Mouse (Mus musculus) right cerebral cortex, postnatal 25 days (tissue): ENCODE data around the gene Sgk2.

ENCODE experiments used
- DNase-seq: peaks from one replicate; pipeline ENCODE4 v3.0.0; 2022

The Sgk2 gene

DNA sequence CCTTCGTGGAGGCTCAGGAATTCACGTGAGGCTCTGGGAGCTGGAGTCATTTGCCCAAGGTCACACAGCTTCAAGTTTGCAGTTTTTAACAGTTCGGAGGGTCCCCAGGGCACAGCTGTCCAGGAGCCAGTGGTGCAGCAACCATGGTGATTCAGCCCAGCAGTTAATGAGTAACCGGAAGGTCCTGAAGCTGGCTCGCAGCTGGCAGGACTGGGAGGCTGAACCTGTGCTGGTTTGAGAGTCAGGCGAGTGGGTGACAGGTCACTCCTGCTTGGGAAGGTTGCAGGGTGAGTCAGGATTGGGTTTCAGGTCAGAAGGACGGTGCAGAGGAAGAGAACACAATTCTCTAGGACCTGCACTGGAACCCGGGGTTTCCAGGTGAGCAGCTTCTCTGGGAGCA, at the start of gene Sgk2:
Sgk2 (plus strand) TSS at position 113 of the 400 bp plus-strand sequence.
- DNase-seq = no peak

DNA sequence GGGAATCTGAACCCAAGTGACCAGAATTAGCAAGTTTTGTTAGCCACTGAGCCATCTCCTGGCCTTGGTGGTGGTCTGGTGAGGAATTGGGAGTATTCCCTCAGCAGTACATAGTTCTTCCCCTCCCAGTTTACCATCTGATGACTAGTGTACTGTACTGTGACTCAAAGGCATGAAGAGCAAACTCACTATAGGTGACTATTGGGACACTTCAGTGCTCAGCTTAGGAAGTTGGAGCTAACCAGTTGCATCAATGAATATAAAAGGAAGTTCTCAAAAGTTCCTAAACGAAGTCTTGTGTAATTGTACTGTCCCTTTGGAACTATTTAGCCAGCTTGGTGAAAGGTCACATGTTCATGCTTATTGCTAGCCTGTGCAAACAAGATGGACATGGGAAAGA, 47.6 kb upstream of the Sgk2 start:
- no peak for DNase-seq

DNA sequence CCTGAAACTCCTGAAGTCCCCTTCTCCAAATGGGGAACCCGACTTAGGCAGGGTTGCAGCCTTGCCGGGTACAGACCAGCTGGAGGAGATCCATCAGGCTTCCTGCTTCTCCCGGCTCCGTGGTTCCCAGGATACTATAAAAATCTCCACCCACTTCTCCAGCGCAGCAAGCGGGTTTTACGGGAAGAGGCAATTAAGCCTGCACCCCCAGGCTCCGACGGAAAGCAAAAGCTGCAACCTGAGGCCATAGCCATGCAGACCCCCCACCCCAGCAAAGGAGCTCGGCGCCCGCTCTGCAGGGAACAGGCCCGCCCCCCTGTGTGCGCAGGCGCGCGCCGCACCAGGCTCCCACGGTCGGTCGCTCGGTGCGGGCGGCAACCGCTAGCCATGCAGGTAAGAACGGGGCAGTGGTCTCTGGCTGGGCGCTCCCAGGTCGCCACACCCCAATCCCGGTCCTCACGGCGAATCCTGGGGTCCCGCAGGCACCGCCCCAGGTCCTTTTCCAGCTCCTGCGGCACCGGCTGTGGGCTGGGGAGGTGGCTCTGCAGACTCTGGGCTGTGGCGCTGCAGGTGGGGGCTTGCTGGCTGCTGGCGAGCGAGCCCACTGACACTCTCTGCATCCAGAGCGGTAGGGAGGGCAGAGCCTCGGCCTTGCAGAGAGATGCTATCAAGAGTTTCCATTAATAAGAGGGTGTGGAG, 43.8 kb upstream of the Sgk2 start, which contains the start of gene L3mbtl1:
L3mbtl1 (plus strand) TSS at position 325 of the 699 bp plus-strand sequence.
- peak; percentile 79 for DNase-seq

DNA sequence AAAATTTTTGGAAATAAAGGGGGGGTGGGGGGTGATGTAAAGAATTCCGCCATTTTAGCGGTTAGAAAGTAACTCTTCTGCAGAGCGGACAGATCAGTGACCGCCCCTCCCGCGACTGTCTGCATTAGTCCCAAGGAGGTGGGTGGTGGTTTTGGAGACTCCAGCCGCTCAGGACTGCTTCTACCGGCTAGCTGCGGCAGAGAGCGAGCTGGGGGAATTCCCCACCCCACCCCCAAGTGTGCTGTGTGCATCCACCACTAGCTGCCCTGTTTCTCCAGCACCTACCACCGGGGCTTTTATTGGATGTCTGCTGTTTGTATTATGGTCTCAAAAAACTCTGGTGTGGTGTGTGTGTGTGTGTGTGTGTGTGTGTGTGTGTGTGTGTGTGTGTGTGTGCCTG, 43.2 kb upstream of the Sgk2 start:
- no peak for DNase-seq

DNA sequence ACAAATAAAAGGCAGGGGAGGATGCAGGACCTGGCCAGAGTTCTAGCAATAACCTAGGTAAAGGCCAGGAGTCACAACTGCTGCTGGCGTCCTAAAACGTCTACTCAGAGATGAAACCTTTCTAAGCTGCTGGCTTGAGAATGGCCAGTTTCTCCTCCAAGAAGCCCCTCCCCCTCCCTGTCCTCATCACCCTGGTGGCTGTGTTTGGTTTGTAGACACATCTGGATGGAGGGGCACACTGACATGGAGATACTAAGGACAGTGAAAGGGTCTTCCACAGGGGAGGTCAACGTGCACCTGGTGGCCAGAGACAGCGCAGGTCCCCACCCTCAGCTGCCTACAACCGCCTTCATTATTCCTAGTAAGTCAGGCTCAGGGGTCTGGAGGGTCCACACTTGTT, 40.2 kb upstream of the Sgk2 start:
- no peak for DNase-seq

DNA sequence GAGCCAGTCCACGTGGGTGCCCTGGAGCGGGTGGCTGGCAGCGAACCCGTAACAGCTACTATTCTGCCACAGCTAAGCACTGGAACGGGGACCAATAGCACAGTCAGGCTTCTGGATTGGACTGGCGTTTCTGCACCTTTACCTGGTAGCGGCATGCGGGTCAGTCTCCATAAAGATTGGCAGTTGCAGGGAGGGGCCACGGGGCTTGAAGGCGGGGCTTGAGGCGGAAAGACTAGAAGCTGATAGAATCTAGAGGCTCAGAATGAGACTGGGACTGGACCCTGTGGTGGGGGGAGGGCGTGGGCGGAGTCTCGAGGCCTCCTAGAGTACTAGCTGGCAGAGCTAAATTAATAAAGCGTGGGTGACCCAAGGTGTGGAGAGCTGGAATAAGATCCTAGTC, 39.4 kb upstream of the Sgk2 start:
- DNase-seq = peak; percentile 27

DNA sequence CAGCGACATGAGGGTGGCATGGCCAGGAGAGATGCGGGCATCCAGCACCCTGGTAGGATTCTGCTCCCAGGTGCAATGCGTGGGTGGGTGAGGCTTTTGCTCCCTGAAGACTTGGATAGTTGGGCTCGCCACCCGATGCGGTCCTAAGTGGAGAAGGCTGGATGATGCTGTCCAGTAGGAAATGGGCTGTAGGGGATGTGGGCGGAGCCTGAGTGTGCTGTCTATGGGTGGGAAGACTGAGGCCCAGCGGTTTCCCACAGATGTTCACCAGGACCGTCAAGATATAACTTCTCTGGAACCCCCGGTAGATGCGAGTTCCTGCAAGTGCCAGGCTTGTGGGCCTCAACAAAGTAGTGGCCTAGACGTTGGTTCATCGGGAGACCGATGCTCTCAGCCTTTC, 38.9 kb upstream of the Sgk2 start:
- no peak for DNase-seq

DNA sequence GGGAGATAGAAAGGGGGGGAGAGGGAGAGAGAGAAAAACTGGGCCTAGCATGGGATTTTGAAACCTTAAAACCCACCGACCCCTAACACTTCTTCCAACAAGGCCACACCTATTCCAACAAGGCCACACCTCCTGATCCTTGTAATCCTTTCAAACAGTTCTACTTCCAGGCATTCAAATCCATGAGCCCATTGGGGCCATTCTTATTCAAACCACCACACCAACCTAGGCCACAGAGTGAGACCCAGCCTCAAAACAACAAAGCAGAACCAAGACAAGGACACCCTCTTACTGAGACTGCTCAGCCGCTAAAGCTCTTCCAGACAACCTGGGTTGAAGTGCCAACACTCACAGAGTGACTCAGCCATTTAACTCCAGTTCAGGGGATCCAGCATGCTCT, 36.4 kb upstream of the Sgk2 start:
- DNase-seq = no peak

DNA sequence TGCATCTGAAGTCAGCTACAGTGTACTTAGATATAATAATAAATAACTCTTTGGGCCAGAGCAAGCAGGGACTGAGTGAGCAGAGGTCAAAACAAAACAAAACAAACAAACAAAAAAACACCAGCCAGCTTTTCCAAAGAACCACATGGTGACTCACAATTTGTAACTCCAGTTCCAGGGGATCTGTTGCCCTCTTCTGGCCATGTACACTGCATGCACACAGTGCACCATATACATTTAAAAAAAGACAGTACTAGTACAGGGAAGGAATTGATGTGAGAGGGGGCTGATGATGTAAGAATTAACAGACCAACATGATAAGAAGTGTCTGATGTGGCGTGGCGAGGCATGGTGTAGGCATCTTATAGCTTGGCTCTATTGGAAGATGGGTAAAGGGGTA, 30.3 kb upstream of the Sgk2 start:
- DNase-seq = no peak

DNA sequence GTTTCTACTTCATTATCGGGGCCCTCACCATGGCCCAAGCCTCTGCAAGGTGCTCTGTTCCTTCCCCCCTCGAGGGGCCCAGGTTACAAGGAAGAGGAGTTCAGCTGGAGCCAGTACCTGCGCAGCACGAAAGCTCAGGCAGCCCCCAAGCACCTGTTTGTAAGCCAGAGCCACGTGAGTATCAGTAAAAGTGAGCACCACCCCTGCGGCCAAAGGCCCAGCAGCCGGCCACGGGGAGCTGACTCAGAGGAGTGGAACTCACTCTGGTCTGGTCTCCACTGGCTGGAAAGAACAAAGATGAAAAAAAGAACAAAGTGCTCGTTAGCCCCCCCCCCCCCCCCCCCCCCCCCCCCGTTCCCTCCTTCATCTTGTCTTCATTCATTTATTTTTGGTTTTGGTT, 25.8 kb upstream of the Sgk2 start:
- DNase-seq = no peak

DNA sequence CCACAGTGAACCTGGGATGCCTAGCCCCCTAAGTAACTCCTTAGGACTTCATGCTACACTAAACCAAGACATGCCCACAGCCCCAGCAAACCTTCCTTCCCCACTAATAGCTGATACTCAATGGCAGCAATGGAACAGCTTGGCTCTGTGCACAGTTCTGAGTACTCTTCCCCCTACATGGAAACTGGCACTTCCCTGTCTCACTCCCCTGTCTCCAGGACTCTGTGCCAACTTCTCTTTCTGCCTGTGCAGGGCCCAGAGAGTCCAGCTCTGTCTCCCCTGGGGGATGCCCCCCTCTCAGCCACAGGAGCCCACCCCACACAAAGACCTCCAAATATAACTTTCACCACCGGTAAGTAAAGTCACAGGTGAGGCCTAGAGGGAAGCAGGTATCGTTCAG, 20.4 kb upstream of the Sgk2 start:
- no peak for DNase-seq

DNA sequence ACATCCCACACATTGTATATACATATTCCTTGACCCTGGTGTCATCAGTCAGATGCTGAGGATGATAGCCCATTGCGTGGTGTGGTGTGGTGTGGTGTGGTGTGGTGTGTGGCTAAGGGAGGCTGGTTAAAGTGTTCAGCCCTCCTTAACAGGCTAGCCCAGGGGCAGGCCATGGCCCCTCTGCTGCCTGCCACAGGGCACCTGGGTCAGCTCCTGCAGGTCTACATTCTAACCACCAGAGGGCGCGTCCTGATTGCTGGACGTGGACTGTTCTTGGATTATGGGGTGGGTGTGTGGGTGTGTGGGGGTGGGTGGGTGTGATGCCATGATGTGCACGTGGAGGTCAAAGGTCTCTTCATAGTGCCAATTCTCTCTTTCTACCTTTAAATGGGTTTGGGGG, 18.8 kb upstream of the Sgk2 start:
- no peak for DNase-seq

DNA sequence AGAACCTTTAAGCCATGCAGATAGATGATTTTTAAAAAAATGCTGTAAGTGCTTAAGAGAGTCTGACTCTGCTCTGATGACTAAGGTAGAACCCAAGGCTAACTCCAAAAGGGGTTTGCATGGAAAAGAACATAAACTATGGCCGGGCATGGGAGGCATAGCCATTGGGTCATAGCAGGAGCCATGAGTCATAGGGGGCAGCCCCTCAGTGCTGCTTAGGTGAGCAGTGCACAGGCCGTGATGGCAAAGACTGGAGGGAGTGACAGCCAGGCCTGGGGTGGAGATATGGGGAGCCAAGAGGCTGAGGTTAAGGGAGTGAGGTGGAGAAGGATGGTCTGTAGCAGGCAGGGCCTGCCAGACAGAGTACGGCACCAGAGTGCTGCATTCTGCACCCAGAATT, 18.0 kb upstream of the Sgk2 start:
- DNase-seq = no peak

DNA sequence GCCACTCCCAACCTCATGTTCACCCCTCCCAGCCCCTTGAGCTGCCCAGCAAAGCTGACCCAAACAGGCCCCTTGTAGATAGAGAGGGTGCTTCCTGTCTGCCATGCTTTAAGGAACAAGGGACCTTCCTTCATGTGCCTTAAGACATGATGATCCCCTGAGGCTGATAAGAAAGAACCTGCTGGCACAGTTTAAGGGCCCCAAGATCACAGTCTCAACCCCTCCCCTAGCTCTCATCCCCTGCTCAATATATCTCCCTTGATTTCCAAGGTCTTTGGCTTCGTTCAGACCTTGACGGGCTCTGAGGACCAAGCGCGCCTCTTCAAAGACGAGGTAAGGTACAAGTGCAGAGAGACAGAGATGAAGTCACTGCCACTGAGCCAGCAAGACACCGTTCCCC, 16.2 kb upstream of the Sgk2 start:
- DNase-seq = no peak

DNA sequence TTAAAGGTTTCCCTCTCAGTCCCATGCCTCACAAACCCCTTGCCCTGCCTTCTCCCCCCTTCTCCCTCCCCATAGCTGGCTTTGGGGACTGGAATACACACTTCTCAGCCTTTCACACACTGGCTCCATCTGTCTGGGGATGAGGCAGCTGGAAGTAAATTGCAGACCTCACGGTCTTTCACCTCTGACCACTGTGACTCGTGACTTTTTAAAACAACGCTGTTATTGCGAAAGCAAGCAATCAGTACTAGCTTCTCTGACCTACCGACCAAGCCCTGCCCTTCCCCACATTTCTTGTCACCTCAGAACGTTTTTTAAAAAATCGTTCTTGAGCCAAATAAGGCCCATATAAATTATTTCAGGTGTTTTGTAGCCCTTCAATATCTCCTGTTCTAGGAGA, 14.4 kb upstream of the Sgk2 start:
- no peak for DNase-seq

DNA sequence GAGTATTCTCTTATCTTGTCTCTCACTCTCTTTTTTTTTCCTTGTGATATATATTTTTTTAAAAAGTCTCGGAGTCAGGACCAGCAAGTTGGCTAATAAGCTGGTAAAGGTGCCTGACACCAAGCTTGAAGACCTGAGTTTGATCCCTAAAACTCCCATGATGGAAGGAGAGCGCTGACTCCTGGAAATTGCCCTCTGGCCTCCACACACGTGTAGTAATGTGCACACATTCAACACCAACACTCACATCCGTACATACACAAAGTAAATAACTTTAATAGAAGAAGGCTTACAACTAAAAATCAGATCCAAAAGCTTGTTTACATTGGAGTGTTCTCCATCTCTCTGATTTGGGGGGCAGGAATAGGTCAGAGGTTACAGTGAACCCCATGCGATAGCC, 13.9 kb upstream of the Sgk2 start:
- DNase-seq = no peak

DNA sequence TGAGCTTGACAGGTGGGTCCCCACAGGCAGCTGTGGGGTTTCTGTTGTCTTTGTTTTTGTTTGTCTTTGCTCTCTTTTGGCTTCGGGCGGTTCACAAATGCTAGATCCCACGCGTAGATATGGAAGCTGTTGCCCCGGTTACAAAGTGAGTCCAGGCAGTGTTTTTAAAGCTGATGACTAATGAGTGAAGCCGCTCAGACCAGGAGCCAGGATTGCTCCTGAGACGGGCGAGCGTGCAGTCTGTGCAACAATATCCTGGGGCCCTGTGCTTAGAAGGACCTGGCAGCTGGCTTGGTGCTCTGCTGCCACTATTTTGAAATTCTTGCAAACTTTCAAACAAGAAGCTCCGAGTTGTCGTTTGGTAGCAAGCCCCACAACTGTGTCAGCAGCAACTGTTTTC, 13.5 kb upstream of the Sgk2 start:
- DNase-seq = no peak

DNA sequence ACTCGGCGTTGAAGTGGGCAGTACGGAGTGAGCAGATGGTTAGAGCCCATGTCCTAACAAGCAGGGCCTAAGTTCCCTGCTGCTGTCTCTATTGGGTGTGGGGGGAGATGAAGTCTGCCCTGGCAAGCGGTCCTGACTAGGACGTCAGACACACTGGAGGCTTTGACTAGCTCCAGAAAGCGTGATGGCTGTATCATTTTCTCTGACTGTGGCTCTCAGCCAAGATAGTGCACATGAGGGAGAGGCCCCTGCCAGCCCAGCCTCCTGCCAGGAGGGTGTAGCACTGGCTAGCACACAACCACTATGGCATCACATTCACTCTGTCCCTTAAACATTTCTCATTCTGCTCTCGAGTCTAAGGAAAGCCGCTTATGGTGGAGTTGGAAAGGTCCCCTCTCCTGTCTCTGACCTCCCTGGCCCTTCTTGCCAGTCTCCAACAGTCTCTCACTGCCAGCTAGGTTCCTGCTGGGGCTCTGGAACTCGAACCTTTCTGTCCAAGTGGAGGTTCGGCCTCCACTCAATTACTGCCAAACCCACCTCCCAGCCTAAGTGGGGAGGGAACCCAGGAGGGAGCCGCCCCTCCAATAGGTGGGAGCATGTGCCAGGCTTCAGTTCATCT, 11.9 kb upstream of the Sgk2 start:
- no peak for DNase-seq

DNA sequence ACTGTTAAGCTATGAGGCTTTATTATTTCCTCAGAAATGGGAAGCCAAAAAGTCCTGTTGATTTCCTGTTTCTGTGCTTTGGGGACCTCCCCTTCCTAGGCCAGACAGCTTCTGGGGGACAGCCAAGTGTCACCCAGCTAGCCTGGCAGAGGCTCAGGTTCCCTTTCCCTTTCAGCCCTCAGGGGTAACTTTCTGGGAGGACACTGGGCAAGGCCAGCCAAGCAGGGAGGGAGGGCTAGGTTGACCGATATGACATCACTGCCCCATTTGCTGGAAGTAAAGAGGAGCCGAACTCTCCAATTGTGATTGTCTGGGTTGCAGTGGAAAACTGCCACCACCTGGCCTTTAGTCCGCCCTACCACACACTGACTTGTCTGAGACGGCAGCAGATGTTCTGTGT, 11.1 kb upstream of the Sgk2 start:
- no peak for DNase-seq

DNA sequence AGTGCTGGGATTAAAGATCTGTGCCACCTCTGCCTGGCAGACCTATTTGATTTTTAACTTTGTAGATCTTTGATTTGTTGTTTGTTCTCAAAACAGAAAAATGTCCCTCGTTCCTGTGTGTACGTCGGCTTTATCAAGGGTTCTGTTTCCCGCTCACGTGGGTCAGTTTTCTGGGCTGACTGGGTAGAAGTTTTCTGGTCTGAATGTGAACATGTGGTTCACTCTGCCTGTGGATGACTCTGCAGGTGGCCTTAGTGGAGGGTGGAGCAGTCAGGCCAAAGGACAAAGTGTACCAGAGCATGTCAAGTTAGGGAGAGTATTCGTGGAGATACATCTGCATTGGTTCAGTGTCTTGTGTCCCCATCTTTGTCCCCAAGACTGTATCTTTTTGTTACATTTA, 2.7 kb upstream of the Sgk2 start:
- DNase-seq = no peak

DNA sequence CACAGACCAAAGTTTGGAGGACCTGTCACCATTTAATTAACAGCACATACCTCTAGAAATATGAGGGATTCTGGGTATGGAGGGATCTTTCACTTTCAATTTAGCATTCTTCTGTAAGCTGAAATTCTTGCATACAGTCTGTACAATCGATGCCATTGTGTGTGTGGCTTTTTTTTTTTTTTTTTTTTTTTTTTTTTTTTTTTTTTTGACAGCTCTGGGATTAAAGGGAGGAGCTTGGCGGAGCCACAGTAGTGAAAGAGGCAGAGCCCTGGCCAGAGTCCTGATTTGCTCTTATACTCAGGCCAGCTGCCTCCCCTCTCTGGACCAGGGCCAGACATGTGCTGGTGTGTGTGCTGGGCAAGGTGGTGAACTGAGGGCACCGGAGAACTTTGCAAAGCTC, 1.2 kb upstream of the Sgk2 start:
- no peak for DNase-seq

DNA sequence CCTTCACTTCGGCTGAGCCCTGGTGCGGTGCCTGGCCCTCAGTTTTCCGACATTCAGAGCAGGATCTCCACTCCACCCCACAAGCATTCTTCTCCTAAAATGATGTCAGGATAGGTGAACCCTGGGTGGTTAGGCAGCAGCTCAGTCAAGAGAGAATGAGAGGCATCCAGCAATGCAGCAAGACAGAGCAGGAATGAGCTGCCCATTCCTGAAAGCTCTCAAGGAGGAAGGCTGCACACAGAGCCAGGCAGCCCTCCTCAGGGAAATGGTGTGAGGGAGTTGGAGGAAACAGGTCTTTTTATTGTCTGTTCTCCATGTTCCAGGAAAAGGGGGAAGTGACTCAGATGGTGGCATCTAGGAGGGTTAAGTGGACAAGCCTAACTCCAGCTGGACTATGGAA, 366 bp upstream of the Sgk2 start:
- DNase-seq = no peak

DNA sequence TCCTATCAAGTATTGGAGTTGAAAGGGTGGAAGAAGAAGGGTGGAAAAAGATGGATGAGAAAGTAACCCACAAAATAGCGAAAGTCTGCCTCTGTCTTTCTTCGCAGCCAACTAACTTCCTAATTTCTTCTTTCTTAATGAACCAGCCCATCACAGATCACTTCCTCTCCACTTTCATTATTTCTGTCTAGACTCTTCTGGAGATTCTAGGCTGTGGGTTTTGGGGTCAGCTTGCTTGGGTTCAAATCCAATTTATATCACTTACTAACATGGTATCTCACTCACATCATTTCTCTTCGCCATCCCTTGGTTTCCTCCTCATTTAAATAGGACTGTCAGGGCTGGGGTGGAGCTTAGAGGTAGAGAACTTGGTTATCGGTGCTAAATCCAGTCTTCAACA, 1.1 kb downstream of the Sgk2 start:
- no peak for DNase-seq

DNA sequence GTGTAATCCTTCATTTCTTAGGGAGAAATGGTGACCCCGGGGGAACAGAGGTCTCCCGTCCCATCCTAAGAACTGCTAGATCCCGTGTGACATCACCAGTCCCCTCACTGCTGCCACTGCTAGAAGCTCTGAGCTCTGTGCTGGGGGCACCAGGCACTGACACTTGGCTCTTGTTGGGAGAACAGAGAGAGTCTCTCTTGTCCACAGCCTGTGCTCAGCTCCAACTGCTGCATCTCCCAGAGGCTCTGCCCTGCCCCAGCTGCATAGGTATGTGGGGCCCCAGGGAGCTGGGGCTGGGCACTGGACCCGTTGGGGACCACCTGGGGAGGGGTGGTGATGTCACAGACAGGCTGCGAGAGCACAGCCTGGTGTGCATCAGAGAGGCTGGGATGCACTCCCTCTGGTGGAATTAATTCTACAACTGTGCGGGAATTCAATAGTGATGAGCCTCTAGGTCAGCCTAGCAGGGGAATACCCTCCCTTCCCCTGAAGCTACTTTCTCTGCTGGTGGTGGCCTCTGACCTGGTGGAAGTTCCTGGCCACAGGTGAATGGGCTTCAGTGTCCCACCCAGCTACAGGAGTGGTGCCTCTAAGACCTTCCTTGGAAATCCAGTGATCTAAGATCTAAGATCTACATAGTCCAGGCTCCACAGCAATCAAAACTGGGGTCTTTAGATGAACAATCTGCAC, 4.4 kb downstream of the Sgk2 start:
- no peak for DNase-seq

DNA sequence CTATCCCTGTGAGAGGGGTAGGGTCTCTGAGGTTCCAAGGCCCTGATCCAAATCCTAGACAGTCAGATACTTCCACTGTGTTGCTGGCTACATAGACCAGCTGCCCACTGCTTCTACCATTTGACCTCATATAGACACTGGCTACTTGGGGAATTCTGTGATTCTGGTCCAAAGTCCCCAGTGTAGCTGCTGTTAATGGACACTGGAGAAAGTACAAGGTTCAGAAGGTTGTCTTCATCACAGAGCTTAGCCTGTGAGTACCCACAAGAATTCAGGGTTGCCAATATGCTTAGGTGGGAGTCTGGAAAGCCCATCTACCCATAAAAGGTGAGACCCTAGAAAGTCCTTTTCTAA, 4.9 kb downstream of the Sgk2 start:
- DNase-seq = no peak
